Mouse (Mus musculus) ES-Bruce4 (cell line): ENCODE data around the gene Btg3. TPM values are rescaled to one million over a fixed set of nuclear protein-coding genes. Genes with fewer than 3 reads are reported as not detected.

Experiments used
- H3K27ac ChIP-seq: 2 replicates; pipeline ENCODE4 v1.5.1; 2012; ENCODE audit warnings: low read length, inconsistent platforms; ENCODE audit not compliant: insufficient read depth
- H3K27me3 ChIP-seq: 2 replicates; pipeline ENCODE4 v1.6.1; 2012; ENCODE audit warnings: mild to moderate bottlenecking, low read length, inconsistent platforms; ENCODE audit not compliant: control insufficient read depth, poor library complexity, insufficient read depth, severe bottlenecking
- H3K36me3 ChIP-seq: 2 replicates; pipeline ENCODE4 v1.6.1; 2012; ENCODE audit warnings: inconsistent platforms, mild to moderate bottlenecking, low read length, moderate library complexity; ENCODE audit not compliant: control insufficient read depth, poor library complexity, insufficient read depth, severe bottlenecking
- H3K4me1 ChIP-seq: one replicate; pipeline ENCODE4 v1.8.1; 2011; ENCODE audit warnings: low read length; ENCODE audit not compliant: control insufficient read depth, insufficient read depth
- H3K4me3 ChIP-seq: 2 replicates; pipeline ENCODE4 v1.5.1; 2011; ENCODE audit warnings: low read depth, mild to moderate bottlenecking, low read length
- H3K9ac ChIP-seq: 2 replicates; pipeline ENCODE4 v1.6.1; 2012; ENCODE audit warnings: low read depth, mild to moderate bottlenecking, inconsistent platforms; ENCODE audit not compliant: poor library complexity, severe bottlenecking
- H3K9me3 ChIP-seq: replicated peaks from 2 replicates; pipeline ENCODE4 v1.6.1; 2012; ENCODE audit warnings: mild to moderate bottlenecking, low read length, inconsistent platforms; ENCODE audit not compliant: control insufficient read depth, poor library complexity, insufficient read depth, severe bottlenecking
- CTCF ChIP-seq: IDR thresholded peaks from one replicate; pipeline ENCODE4 v1.8.1; 2011; ENCODE audit warnings: low read depth, low read length
- EP300 ChIP-seq: IDR thresholded peaks from 2 replicates; pipeline ENCODE4 v1.6.1; 2011; ENCODE audit warnings: low read depth, low read length; ENCODE audit not compliant: insufficient read depth
- POLR2A ChIP-seq: IDR thresholded peaks from one replicate; pipeline ENCODE4 v1.8.1; 2011; ENCODE audit warnings: low read length; ENCODE audit not compliant: insufficient read depth
- polyA plus RNA-seq: library from polyadenylated mRNA; stranded (reverse); fragments of >200 nt; gene quantifications from 2 replicates; pipeline ENCODE4 v1.2.4, GENCODE M21; 2011; ENCODE audit warnings: low read depth; ENCODE audit not compliant: missing spikeins, insufficient read depth, insufficient read length

Gene Btg3
- polyA plus RNA-seq, 1 experiment = 53.3 TPM

GRCm38 (mm10) chr16:78378493-78378892 lies 1.5 kb upstream of the Btg3 start:
- Histone ChIP-seq H3K4me3 (no peak overlapping the region), H3K4me1 (no peaks in the 10 kb centered on the region), H3K36me3 (no peaks in the 10 kb centered on the region; the same call in 1 of the 2 replicates), H3K9ac (no peak overlapping the region), H3K27ac (no peak overlapping the region), H3K9me3 (no peaks in the 10 kb centered on the region), H3K27me3 (no peaks in the 10 kb centered on the region)
- no peak for TF ChIP-seq POLR2A
- no peak for TF ChIP-seq EP300
- TF ChIP-seq CTCF = no peak

- Histone ChIP-seq H3K9ac (peak overlapping the region; percentile 98), H3K4me1 (no peaks in the 10 kb centered on the region), H3K9me3 (no peaks in the 10 kb centered on the region), H3K4me3 (peak overlapping the region; percentile 86), H3K27ac (no peak overlapping the region), H3K27me3 (no peaks in the 10 kb centered on the region), H3K36me3 (peaks cover 16% of the 10 kb centered on the region)
- no peak for TF ChIP-seq POLR2A
- no peak for TF ChIP-seq EP300
- no peak for TF ChIP-seq CTCF
These were observed 936 bp downstream of the Btg3 start for GRCm38 (mm10) chr16:78375821-78376691.

- TF ChIP-seq CTCF (no peak), POLR2A (no peak), EP300 (no peak)
- Histone ChIP-seq H3K4me1 (no peaks in the 10 kb centered on the region), H3K27me3 (no peaks in the 10 kb centered on the region), H3K27ac (no peak overlapping the region), H3K9ac (peak overlapping the region; percentile 98), H3K4me3 (peak overlapping the region; percentile 38), H3K9me3 (no peaks in the 10 kb centered on the region), H3K36me3 (peaks cover 21% of the 10 kb centered on the region)
These were observed 1.8 kb downstream of the Btg3 start for GRCm38 (mm10) chr16:78375222-78375621.

GRCm38 (mm10) chr16:78373743-78374142 lies 3.2 kb downstream of the Btg3 start:
- no peak overlapping the region for H3K9ac ChIP-seq

GRCm38 (mm10) chr16:78372786-78373185 lies 4.2 kb downstream of the Btg3 start:
- Histone ChIP-seq H3K27ac (no peak overlapping the region), H3K27me3 (no peaks in the 10 kb centered on the region), H3K9me3 (no peaks in the 10 kb centered on the region), H3K4me3 (no peak overlapping the region), H3K36me3 (peaks cover 37% of the 10 kb centered on the region), H3K9ac (no peak overlapping the region), H3K4me1 (no peaks in the 10 kb centered on the region)
- no peak for TF ChIP-seq CTCF

More at GRCm38 (mm10) chr16:78373743-78374142, 3.2 kb downstream of the Btg3 start:
- no peaks in the 10 kb centered on the region for H3K4me1 ChIP-seq
- no peaks in the 10 kb centered on the region for H3K27me3 ChIP-seq
- H3K4me3 ChIP-seq = no peak overlapping the region
- H3K27ac ChIP-seq = no peak overlapping the region
- peaks cover 29% of the 10 kb centered on the region for H3K36me3 ChIP-seq
- TF ChIP-seq POLR2A (no peak), EP300 (no peak), CTCF (no peak)
- no peaks in the 10 kb centered on the region for H3K9me3 ChIP-seq

GRCm38 (mm10) chr16:78371491-78372046 lies 5.4 kb downstream of the Btg3 start:
- Histone ChIP-seq H3K27ac (no peak overlapping the region), H3K27me3 (no peaks in the 10 kb centered on the region), H3K4me3 (no peak overlapping the region), H3K4me1 (no peaks in the 10 kb centered on the region), H3K36me3 (peaks cover 43% of the 10 kb centered on the region), H3K9ac (no peak overlapping the region), H3K9me3 (no peaks in the 10 kb centered on the region)
- TF ChIP-seq POLR2A = no peak
- no peak for TF ChIP-seq EP300
- TF ChIP-seq CTCF = no peak
